Mouse (Mus musculus): Measurements from ENCODE around the gene Hoxc6. TPM values are rescaled to one million over a fixed set of nuclear protein-coding genes. Genes with fewer than 3 reads are reported as not detected.

The Hoxc6 gene
- 24.0 TPM for polyA plus RNA-seq (2014; fragmentation: Illumina TruSeq; extraction: RNeasy Lipid Tissue Mini Kit (QIAGEN cat#74804); ENCODE audit: low read depth, low replicate concordance)

DNA sequence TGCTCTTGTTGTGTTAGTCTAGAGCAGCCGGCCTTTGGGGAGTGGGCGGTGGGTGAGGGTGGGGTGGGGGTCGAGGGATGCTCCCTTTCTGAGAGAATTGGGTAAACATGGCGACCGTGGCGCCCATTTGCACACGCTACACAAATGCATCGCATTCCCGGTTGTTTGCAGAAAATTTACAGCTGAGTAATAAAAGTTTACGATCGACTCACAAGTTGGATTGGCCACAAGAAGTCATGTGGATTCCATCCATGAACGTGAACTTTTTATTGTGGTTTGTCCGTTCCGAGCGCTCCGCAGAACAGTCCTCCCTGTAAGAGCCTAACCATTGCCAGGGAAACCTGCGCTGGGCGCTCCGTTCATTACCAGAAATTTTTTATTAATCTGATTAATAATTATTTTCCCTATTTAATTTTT lies at the start of gene Hoxc6:
Hoxc6 (plus strand) TSS at position 319 of the 417 bp plus-strand sequence.

DNA sequence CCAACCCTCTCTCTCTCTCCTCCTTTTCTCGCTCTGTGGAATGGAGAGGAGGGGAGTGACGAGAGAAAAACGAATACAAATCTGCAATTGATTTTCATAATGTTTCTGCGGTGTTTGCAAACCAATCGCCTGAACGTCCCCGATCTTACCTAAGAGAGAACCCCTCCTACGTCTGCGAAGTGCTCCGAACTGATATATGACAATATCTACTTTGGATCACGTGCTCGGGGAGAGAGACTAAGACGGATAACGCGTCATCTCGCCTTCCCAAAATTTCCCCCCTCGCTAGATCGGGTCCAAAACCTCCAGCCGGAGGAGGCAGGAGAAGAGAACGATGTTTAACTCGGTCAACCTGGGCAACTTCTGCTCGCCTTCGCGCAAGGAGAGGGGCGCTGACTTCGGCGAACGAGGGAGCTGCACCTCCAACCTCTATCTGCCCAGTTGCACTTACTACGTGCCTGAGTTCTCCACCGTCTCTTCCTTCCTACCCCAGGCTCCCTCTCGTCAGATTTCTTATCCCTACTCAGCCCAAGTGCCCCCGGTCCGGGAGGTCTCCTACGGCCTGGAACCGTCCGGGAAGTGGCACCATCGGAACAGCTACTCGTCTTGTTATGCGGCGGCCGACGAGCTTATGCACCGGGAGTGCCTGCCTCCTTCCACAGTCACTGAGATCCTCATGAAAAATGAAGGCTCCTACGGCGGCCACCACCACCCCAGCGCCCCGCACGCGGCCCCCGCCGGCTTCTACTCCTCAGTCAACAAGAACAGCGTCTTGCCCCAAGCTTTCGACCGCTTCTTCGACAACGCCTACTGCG lies 43.7 kb upstream of the Hoxc6 start, which contains the start of gene Hoxc11:
Hoxc11 (plus strand) TSS at position 236 of the 815 bp plus-strand sequence.

DNA sequence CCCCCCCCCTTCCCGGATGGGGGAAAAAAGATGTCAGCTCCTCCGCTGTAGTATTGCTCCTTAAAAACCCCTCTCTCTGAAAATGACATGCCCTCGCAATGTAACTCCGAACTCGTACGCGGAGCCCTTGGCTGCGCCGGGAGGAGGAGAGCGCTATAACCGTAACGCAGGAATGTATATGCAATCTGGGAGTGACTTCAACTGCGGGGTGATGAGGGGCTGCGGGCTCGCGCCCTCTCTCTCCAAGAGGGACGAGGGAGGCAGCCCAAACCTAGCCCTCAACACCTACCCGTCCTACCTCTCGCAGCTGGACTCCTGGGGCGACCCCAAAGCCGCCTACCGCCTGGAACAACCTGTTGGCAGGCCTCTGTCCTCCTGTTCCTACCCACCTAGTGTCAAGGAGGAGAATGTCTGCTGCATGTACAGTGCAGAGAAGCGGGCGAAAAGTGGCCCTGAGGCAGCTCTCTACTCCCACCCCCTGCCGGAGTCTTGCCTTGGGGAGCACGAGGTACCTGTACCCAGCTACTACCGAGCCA lies 31.2 kb upstream of the Hoxc6 start, which contains the start of gene Hoxc10:
Hoxc10 (plus strand) TSS at position 21 of the 536 bp plus-strand sequence.

DNA sequence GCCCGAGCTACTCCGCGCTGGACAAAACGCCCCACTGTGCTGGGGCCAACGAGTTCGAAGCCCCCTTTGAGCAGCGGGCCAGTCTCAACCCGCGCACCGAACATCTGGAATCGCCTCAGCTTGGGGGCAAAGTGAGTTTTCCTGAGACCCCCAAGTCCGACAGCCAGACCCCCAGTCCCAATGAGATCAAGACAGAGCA lies 30.8 kb upstream of the Hoxc6 start, which contains the start of gene Hoxc5:
Hoxc5 (plus strand) TSS at position 132 of the 199 bp plus-strand sequence.

DNA sequence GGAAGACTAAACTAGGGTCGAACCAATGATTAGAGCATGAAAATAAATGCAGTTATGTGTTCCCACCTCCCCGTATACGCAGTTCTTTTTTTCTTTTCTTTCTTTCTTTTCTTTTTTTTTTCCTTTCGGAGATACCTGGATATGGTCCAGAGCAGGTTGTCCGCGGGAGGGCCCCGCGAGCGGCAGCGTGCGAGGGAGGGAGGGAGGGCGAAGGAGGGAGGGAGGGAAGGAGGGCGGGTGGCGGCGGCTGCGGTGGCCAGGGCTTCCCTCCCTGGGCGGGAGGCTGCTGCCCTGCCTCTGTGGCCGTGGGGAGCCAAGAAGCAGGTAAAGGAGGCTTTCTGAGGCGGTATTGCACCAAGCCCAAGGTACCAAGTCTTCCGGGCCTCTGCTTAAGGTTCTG lies 21.9 kb upstream of the Hoxc6 start, which contains the start of gene Hoxc9:
Hoxc9 (plus strand) TSS at position 269 of the 400 bp plus-strand sequence.

DNA sequence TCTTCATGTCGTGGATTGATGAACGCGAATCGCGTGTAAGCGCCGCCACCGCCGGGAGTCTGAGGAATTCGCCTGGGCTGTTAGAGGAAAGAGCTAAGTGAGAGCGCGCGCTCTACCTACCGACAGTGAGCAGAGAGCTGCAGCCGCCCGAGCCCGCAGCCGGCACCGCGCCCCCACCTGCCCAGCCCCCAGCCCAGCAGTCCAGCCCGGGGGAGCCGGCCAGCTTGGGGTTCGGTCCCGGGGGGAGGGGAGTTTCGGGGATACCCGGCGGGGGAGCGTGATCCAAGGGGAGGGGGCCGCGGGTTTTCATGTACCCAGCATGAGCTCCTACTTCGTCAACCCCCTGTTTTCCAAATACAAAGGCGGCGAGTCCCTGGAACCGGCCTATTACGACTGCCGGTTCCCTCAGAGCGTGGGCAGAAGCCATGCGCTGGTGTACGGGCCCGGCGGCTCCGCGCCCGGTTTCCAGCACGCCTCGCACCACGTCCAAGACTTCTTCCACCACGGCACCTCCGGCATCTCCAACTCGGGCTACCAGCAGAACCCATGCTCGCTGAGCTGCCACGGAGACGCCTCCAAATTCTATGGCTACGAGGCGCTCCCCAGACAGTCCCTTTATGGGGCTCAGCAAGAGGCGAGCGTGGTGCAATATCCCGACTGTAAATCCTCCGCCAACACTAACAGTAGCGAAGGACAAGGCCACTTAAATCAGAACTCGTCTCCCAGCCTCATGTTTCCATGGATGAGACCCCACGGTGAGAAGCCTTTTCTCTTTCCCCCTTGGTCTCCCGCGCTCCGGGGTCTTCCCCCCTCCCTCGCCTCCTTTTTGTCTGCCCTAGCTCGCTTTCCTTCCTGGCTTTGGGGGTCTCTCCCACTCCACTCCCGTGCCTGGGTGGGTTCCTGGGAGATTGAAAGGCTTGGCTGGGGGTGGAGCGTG lies 7.3 kb upstream of the Hoxc6 start, which contains the start of gene Hoxc8:
Hoxc8 (plus strand) TSS at position 147 of the 937 bp plus-strand sequence.

DNA sequence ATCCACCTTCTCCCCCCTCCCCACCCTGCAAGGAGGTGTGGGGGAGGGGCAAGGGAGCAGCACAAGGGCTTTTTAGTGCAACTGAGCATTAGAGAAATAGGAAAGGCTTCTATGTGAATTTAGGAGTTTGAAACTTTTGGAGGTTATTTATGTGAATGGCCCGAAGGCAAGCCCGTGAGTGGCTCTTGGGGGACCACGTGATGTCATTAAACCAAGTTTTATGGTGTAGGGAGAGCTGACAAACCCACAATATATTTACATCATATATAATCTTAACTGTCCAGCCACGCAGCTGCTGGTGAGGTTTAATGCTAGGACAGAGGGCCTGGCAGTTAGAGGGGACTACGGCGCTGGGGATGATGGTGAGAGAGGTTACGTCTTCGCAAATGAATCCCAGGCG lies 20.6 kb downstream of the Hoxc6 start, which contains the start of gene Hoxc4:
Hoxc4 (plus strand) TSS at position 299 of the 400 bp plus-strand sequence.

Other genes with a start within 250 kb of the Hoxc6 start
- gene Hoxc13, start 77.2 kb upstream of the Hoxc6 start, polyA plus RNA-seq (2014; fragmentation: Illumina TruSeq; extraction: RNeasy Lipid Tissue Mini Kit (QIAGEN cat#74804); ENCODE audit: low read depth, low replicate concordance) = not detected
- not detected for gene Hoxc12, start 61.5 kb upstream of the Hoxc6 start, polyA plus RNA-seq (2014; fragmentation: Illumina TruSeq; extraction: RNeasy Lipid Tissue Mini Kit (QIAGEN cat#74804); ENCODE audit: low read depth, low replicate concordance)
- gene Hoxc11, start 43.8 kb upstream of the Hoxc6 start, polyA plus RNA-seq (2014; fragmentation: Illumina TruSeq; extraction: RNeasy Lipid Tissue Mini Kit (QIAGEN cat#74804); ENCODE audit: low read depth, low replicate concordance) = not detected
- 0.57 TPM for gene Hoxc10, start 31.5 kb upstream of the Hoxc6 start, polyA plus RNA-seq (2014; fragmentation: Illumina TruSeq; extraction: RNeasy Lipid Tissue Mini Kit (QIAGEN cat#74804); ENCODE audit: low read depth, low replicate concordance)
- gene Hoxc5, start 30.8 kb upstream of the Hoxc6 start, polyA plus RNA-seq (2014; fragmentation: Illumina TruSeq; extraction: RNeasy Lipid Tissue Mini Kit (QIAGEN cat#74804); ENCODE audit: low read depth, low replicate concordance) = 5.4 TPM
- 2.5 TPM for gene Hoxc9, start 21.8 kb upstream of the Hoxc6 start, polyA plus RNA-seq (2014; fragmentation: Illumina TruSeq; extraction: RNeasy Lipid Tissue Mini Kit (QIAGEN cat#74804); ENCODE audit: low read depth, low replicate concordance)
- 50.3 TPM for gene Hoxc8, start 7.7 kb upstream of the Hoxc6 start, polyA plus RNA-seq (2014; fragmentation: Illumina TruSeq; extraction: RNeasy Lipid Tissue Mini Kit (QIAGEN cat#74804); ENCODE audit: low read depth, low replicate concordance)
- 11.1 TPM for gene Hoxc4, start 20.7 kb downstream of the Hoxc6 start, polyA plus RNA-seq (2014; fragmentation: Illumina TruSeq; extraction: RNeasy Lipid Tissue Mini Kit (QIAGEN cat#74804); ENCODE audit: low read depth, low replicate concordance)
- 13.3 TPM for gene Smug1, start 168.8 kb downstream of the Hoxc6 start, polyA plus RNA-seq (2014; fragmentation: Illumina TruSeq; extraction: RNeasy Lipid Tissue Mini Kit (QIAGEN cat#74804); ENCODE audit: low read depth, low replicate concordance)
- gene Cbx5, start 241.6 kb downstream of the Hoxc6 start, polyA plus RNA-seq (2014; fragmentation: Illumina TruSeq; extraction: RNeasy Lipid Tissue Mini Kit (QIAGEN cat#74804); ENCODE audit: low read depth, low replicate concordance) = 53.6 TPM
- gene Hnrnpa1, start 242.2 kb downstream of the Hoxc6 start, polyA plus RNA-seq (2014; fragmentation: Illumina TruSeq; extraction: RNeasy Lipid Tissue Mini Kit (QIAGEN cat#74804); ENCODE audit: low read depth, low replicate concordance) = 282 TPM

Data from adipose tissue, adult 10 weeks (tissue).